Comparison of ENCODE assay signal across 8 mouse cellular contexts in the genomic region with DNA sequence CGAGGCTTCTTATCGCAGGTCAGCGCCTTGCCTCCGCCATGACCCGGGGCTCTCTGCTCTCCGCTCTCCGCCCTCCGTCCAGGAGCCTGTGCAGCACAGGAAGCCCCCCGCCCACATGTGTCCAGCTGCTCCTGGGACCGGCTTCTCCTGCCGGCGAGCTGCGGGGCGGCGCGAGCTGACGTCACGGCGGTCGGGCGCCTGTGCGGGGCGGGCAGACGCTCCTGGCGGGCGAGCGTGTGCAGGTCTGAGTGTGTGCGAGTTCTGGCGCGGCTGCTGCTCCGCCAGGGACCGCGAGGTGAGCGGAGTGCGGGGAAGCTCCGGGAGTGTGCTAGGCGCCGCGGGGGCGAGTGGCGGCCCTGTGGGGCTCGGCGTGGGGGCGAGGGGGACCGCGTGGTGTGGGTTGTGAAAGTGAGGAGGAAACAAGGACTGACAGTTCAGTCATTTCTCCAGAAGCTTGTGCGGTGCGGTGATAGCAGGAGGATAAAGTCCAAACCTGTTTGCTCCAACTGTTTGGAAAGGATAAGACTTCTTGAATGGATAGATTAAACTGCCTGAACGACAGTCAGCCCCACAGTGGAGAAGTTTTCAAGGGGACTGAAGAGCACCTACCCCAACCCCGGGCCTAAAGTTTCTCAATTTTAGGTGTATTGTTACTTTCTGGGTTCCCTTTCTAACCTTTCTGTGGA. TPM values are rescaled to one million over a fixed set of nuclear protein-coding genes. Genes with fewer than 3 reads are reported as not detected.
A peak's percentile ranks its signal among the peaks of the same experiment; 100 is the strongest.
DNase-seq lines count a peak whose midpoint lies in the region; ATAC-seq and TF ChIP-seq lines count a peak whose summit lies in the region.

No protein-coding gene starts in this region.

- peak; percentile 44 for DNase-seq in MN1 (ENCODE audit: low spot score)
- peak; percentile 65 to 67 for DNase-seq in cerebellum, adult 18-20 months
- peak; percentile 63 for DNase-seq in forebrain, postnatal 0 days
- peak; percentile 81 for DNase-seq in heart, postnatal 4 days
- DNase-seq in layer of hippocampus, postnatal 10 days (ENCODE audit: low spot score in 2 of 2) = peak; percentile 58 to 66
- peak; percentile 77 for DNase-seq in lung, postnatal 10 days
- peak; percentile 76 for DNase-seq in ovary, postnatal 36 days (ENCODE audit: low spot score)
- peak; percentile 61 for DNase-seq in thymus, postnatal 14 days

- H3K9me3 ChIP-seq in forebrain, postnatal 0 days (ENCODE audit: low read length) = no peaks in the 10 kb centered on the region

- H3K4me2 ChIP-seq in forebrain, postnatal 0 days (ENCODE audit: low read depth) = peak overlapping the region; percentile 68

- peak overlapping the region; percentile 62 for H3K9ac ChIP-seq in forebrain, postnatal 0 days

- under 1% methylated on average over 50 of the region's 50 CpGs for WGBS in forebrain, postnatal 0 days

- peak overlapping the region; percentile 2; the same call in 1 of the 2 replicates for H3K27ac ChIP-seq in forebrain, postnatal 0 days (ENCODE audit: low read depth, low read length)

- no peaks in the 10 kb centered on the region for H3K4me1 ChIP-seq in forebrain, postnatal 0 days (ENCODE audit: insufficient read depth)

- ATAC-seq in forebrain, postnatal 0 days = peak; percentile 98

- TF ChIP-seq CTCF in forebrain, postnatal 0 days (IDR thresholded peaks at IDR 0.05; ENCODE audit: low read depth) = peak; percentile 40; the same call in 1 of the 2 replicates

- no peaks in the 10 kb centered on the region for H3K36me3 ChIP-seq in forebrain, postnatal 0 days (ENCODE audit: insufficient read depth)

- no peaks in the 10 kb centered on the region for H3K27me3 ChIP-seq in forebrain, postnatal 0 days (ENCODE audit: insufficient read depth, low read length)

- H3K4me3 ChIP-seq in forebrain, postnatal 0 days (ENCODE audit: low read depth, low read length) = peak overlapping the region; percentile 62

RNA-seq across cellular contexts. Expression of a gene that starts 56.2 kb away (rescaled TPM):
- 29.0 and 38.2 TPM in 2 replicates for total RNA-seq in forebrain, postnatal 0 days (2014; rRNA removed)
- polyA plus RNA-seq in forebrain, postnatal 0 days (2015; fragmentation: Nextera tagmentation; extraction: Ambion mirVana) = 25.2 and 27.4 TPM in 2 replicates
- 10 to 100 TPM; 42.0 to 51.8 TPM for total RNA-seq in heart, postnatal 4 days (2021)
- total RNA-seq in layer of hippocampus, postnatal 10 days (2021) = 10 to 100 TPM; 24.0 to 24.9 TPM

Comparison
In these comparisons a context has a peak if more than half of its experiments do, and no peak if none do; other contexts are left out.
1. Peak in every context shown above with its lines: DNase-seq, ATAC-seq, H3K4me3 ChIP-seq and H3K27ac ChIP-seq.